Mouse (Mus musculus) limb, embryonic 14.5 days (tissue): ENCODE data around the gene Asic3. TPM values are rescaled to one million over a fixed set of nuclear protein-coding genes. Genes with fewer than 3 reads are reported as not detected.

Experiments
- ATAC-seq: fragments of 200-750 bp; cut with Nextera tagmentation; 2 replicates; pipeline ENCODE4 v1.8.0; 2017; ENCODE audit warnings: low read depth, moderate number of reproducible peaks, moderate TSS enrichment; ENCODE audit not compliant: low FRiP score
- DNase-seq: peaks from one replicate; pipeline ENCODE4 v3.0.0-alpha.2; 2015; ENCODE audit warnings: low spot score
- H3K27ac ChIP-seq: fragments of 300-500 bp; sonication (generic); replicated peaks from 2 replicates; pipeline ENCODE4 v1.5.1; 2014; ENCODE audit warnings: low read depth, mild to moderate bottlenecking, low read length, moderate library complexity, mixed read lengths
- H3K27me3 ChIP-seq: fragments of 300-500 bp; sonication (generic); 2 replicates; pipeline ENCODE4 v1.6.1; 2014; ENCODE audit warnings: low read length, mixed read lengths; ENCODE audit not compliant: control insufficient read depth, insufficient read depth
- H3K36me3 ChIP-seq: fragments of 300-500 bp; sonication (generic); 2 replicates; pipeline ENCODE4 v1.6.1; 2014; ENCODE audit warnings: mild to moderate bottlenecking, low read length, moderate library complexity, mixed read lengths; ENCODE audit not compliant: control insufficient read depth, insufficient read depth
- H3K4me1 ChIP-seq: fragments of 300-500 bp; sonication (generic); 2 replicates; pipeline ENCODE4 v1.6.1; 2014; ENCODE audit warnings: antibody characterized with exemption, low read length, mixed read lengths; ENCODE audit not compliant: control insufficient read depth, insufficient read depth
- H3K4me2 ChIP-seq: fragments of 300-500 bp; sonication (generic); replicated peaks from 2 replicates; pipeline ENCODE4 v1.6.1; 2014; ENCODE audit warnings: low read depth, mild to moderate bottlenecking, low read length, moderate library complexity; ENCODE audit not compliant: severe bottlenecking
- H3K4me3 ChIP-seq: fragments of 300-500 bp; sonication (generic); replicated peaks from 2 replicates; pipeline ENCODE4 v1.5.1; 2014; ENCODE audit warnings: low read length
- H3K9ac ChIP-seq: fragments of 300-500 bp; sonication (generic); 2 replicates; pipeline ENCODE4 v1.6.1; 2014; ENCODE audit warnings: mild to moderate bottlenecking, low read depth, low read length, moderate library complexity; ENCODE audit not compliant: severe bottlenecking
- H3K9me3 ChIP-seq: fragments of 300-500 bp; sonication (generic); 2 replicates; pipeline ENCODE4 v1.6.1; 2016; ENCODE audit warnings: low read length; ENCODE audit not compliant: control insufficient read depth
- POLR2A ChIP-seq: fragments of 200-500 bp; IDR thresholded peaks from 2 replicates; pipeline ENCODE4 v1.8.0; 2012; ENCODE audit warnings: inconsistent platforms, mild to moderate bottlenecking, moderate library complexity, borderline replicate concordance; ENCODE audit not compliant: insufficient read depth, insufficient read length; ENCODE audit errors: extremely low read depth
- WGBS: fragments of 180-500 bp; shearing (Covaris S2); extraction: QIAGEN DNeasy Blood & Tissue Kit; methylation state at CpG from one replicate; pipeline ENCODE4 v1.1.7; 2014; 5-methylcytosine and 5-hydroxymethylcytosine counted together
- polyA plus RNA-seq, 2 experiments: library from polyadenylated mRNA; depleted of rRNA in 1 of 2; stranded (reverse) in 1 of 2; unstranded in 1 of 2; fragments of >200 nt; fragmentation: Nextera tagmentation in 1 of 2; extraction: Ambion mirVana in 1 of 2; gene quantifications; 2 replicates each; pipeline versions ENCODE4 v1.2.1 to v1.2.3; 2012 to 2014

Gene Asic3
- polyA plus RNA-seq, 2 experiments: 0.36 to 3.0 TPM

- under 1% methylated on average over 21 of the region's 30 CpGs for WGBS
- H3K4me1 ChIP-seq: peaks cover 41% of the 10 kb centered on the region
- peak overlapping the region; percentile 94 for H3K4me2 ChIP-seq
- peak overlapping the region; percentile 68 for H3K4me3 ChIP-seq
- ATAC-seq: no peak
- TF ChIP-seq POLR2A: no peak
- H3K36me3 ChIP-seq: peaks cover 25% of the 10 kb centered on the region
- no peaks in the 10 kb centered on the region for H3K9me3 ChIP-seq
- H3K27me3 ChIP-seq: no peaks in the 10 kb centered on the region
- H3K9ac ChIP-seq: peak overlapping the region; percentile 67
- peak; percentile 58 for DNase-seq
- peak overlapping the region; percentile 92 for H3K27ac ChIP-seq
Measured at GRCm38 (mm10) chr5:24425421-24426036, 12.3 kb downstream of the Asic3 start.

- ATAC-seq (no peak), DNase-seq (no peak)
- Histone ChIP-seq H3K4me3 (peak overlapping the region; percentile 68), H3K4me2 (peak overlapping the region; percentile 94), H3K27ac (peak overlapping the region; percentile 92; the same call in 1 of the 2 replicates), H3K36me3 (peaks cover 25% of the 10 kb centered on the region), H3K9ac (peak overlapping the region; percentile 67), H3K9me3 (no peaks in the 10 kb centered on the region), H3K27me3 (no peaks in the 10 kb centered on the region), H3K4me1 (peaks cover 41% of the 10 kb centered on the region)
- 0% methylated on average over 10 of the region's 10 CpGs for WGBS
- no peak for TF ChIP-seq POLR2A
Measured at GRCm38 (mm10) chr5:24426037-24426432, 12.8 kb downstream of the Asic3 start.

GRCm38 (mm10) chr5:24426556-24427284, 13.5 kb downstream of the Asic3 start:
- Histone ChIP-seq H3K4me3 (peak overlapping the region; percentile 68), H3K9ac (peak overlapping the region; percentile 67; the same call in 1 of the 2 replicates), H3K36me3 (peaks cover 28% of the 10 kb centered on the region), H3K27me3 (no peaks in the 10 kb centered on the region), H3K9me3 (no peaks in the 10 kb centered on the region), H3K27ac (peak overlapping the region; percentile 21; the same call in 1 of the 2 replicates), H3K4me2 (peak overlapping the region; percentile 94), H3K4me1 (peaks cover 41% of the 10 kb centered on the region)
- TF ChIP-seq POLR2A: no peak
- no peak for ATAC-seq
- 9% methylated on average over 9 of the region's 9 CpGs for WGBS
- no peak for DNase-seq

GRCm38 (mm10) chr5:24427285-24427633, 14.1 kb downstream of the Asic3 start:
- H3K4me3 ChIP-seq: peak overlapping the region; percentile 68
- ATAC-seq: no peak
- TF ChIP-seq POLR2A: no peak
- H3K36me3 ChIP-seq: peaks cover 34% of the 10 kb centered on the region
- no peak overlapping the region for H3K9ac ChIP-seq
- no peak overlapping the region for H3K27ac ChIP-seq
- H3K4me2 ChIP-seq: peak overlapping the region; percentile 94
- DNase-seq: no peak
- H3K27me3 ChIP-seq: no peaks in the 10 kb centered on the region
- 15% methylated on average over 12 of the region's 12 CpGs for WGBS
- peaks cover 40% of the 10 kb centered on the region for H3K4me1 ChIP-seq
- no peaks in the 10 kb centered on the region for H3K9me3 ChIP-seq

GRCm38 (mm10) chr5:24427981-24428402, 14.8 kb downstream of the Asic3 start:
- Histone ChIP-seq H3K9ac (peak overlapping the region; percentile 28; the same call in 1 of the 2 replicates), H3K4me3 (0 out of 2 replicates have a peak overlapping the region, but pooled peaks have one; percentile 1), H3K4me1 (peaks cover 33% of the 10 kb centered on the region), H3K36me3 (peaks cover 41% of the 10 kb centered on the region), H3K27ac (no peak overlapping the region), H3K9me3 (no peaks in the 10 kb centered on the region), H3K4me2 (peak overlapping the region; percentile 94), H3K27me3 (no peaks in the 10 kb centered on the region)
- no peak for DNase-seq
- WGBS: 9% methylated on average over 15 of the region's 15 CpGs
- no peak for TF ChIP-seq POLR2A
- ATAC-seq: no peak
